Mouse (Mus musculus) spleen, postnatal 10 days (tissue): ENCODE results near the gene Apoe.
"Not testable (repeated sequence)": the region's sequence is repeated elsewhere in the genome, so short reads cannot be mapped to it uniquely, and the experiment has no call there.

Experiments
- DNase-seq, 2 experiments: peaks; one replicate each; pipeline ENCODE4 v3.0.0; 2021 to 2022; ENCODE audit warnings: low spot score in 2 of 2

The Apoe gene

GRCm38 (mm10) chr7:19691873-19692865, 6.8 kb downstream of the Apoe start, which contains the start of gene Apoc1:
Gene Apoc1 (minus strand): TSS chr7:19692660.
- DNase-seq: no peak

GRCm38 (mm10) chr7:19691434-19691833, 7.6 kb downstream of the Apoe start:
- no peak for DNase-seq

- no peak for DNase-seq
Observed at GRCm38 (mm10) chr7:19690845-19691244, 8.1 kb downstream of the Apoe start.

- DNase-seq: no peak
Observed at GRCm38 (mm10) chr7:19688611-19689010, 10.4 kb downstream of the Apoe start.

GRCm38 (mm10) chr7:19688101-19688500, 10.9 kb downstream of the Apoe start:
- no peak for DNase-seq

- not testable (repeated sequence) for DNase-seq
Observed at GRCm38 (mm10) chr7:19686927-19687583, 11.9 kb downstream of the Apoe start.

GRCm38 (mm10) chr7:19686521-19686920, 12.5 kb downstream of the Apoe start:
- DNase-seq: no peak

GRCm38 (mm10) chr7:19685374-19685773, 13.6 kb downstream of the Apoe start:
- no peak for DNase-seq

- DNase-seq: no peak
Observed at GRCm38 (mm10) chr7:19683771-19684201, 15.2 kb downstream of the Apoe start.

- no peak for DNase-seq
Observed at GRCm38 (mm10) chr7:19682979-19683378, 16.0 kb downstream of the Apoe start.

- DNase-seq: no peak
Observed at GRCm38 (mm10) chr7:19681202-19681694, 17.7 kb downstream of the Apoe start, which contains the start of the genes Gm44805 and Apoc4. Gene Gm44805 (minus strand): TSS chr7:19681423. Gene Apoc4 (minus strand): TSS chr7:19681479.

GRCm38 (mm10) chr7:19680702-19681101, 18.3 kb downstream of the Apoe start:
- no peak for DNase-seq

GRCm38 (mm10) chr7:19678901-19679300, 20.1 kb downstream of the Apoe start:
- DNase-seq: no peak

- DNase-seq: no peak
Observed at GRCm38 (mm10) chr7:19677872-19678271, 21.1 kb downstream of the Apoe start, which contains the start of gene Apoc2. Gene Apoc2 (minus strand): TSS chr7:19677941.

GRCm38 (mm10) chr7:19676662-19677061, 22.3 kb downstream of the Apoe start:
- DNase-seq: no peak

GRCm38 (mm10) chr7:19675824-19676223, 23.2 kb downstream of the Apoe start:
- DNase-seq: no peak

GRCm38 (mm10) chr7:19673083-19673699, 25.8 kb downstream of the Apoe start:
- no peak for DNase-seq

GRCm38 (mm10) chr7:19671511-19671910, 27.5 kb downstream of the Apoe start:
- DNase-seq: no peak

GRCm38 (mm10) chr7:19668947-19669721, 29.9 kb downstream of the Apoe start:
- peak; percentile 80 to 93 for DNase-seq

- DNase-seq: no peak
Observed at GRCm38 (mm10) chr7:19667434-19667833, 31.6 kb downstream of the Apoe start.

GRCm38 (mm10) chr7:19666750-19667149, 32.2 kb downstream of the Apoe start:
- peak in 1 of 2 experiments; percentile 34 for DNase-seq
